ENCODE assay signal across 9 mouse cellular contexts in the genomic region with DNA sequence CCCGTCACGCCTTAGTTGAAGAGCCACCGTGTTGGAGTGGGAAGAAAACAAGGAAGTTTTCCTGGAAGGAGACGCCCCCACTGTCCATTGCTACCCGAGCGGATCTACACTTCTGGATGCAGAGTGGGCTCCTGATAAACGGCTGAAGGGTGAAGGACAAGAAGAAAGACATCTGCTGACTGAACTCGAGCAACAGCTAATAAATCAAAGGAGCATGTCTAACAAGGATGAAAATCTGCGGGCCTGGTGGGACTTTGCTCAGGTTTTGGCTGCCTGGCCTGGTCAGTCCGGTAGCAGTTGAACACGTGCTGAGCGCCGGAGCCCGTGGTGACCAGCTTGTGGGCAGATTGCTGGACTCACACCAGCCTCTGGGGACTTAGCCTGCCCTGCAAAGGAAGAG. TPM values are rescaled to one million over a fixed set of nuclear protein-coding genes. Genes with fewer than 3 reads are reported as not detected.
DNase-seq lines count a peak whose midpoint lies in the region; ATAC-seq and TF ChIP-seq lines count a peak whose summit lies in the region.
"Had no signal": no experiment of that assay in that cellular context is flagged by ENCODE, and none has a peak within 500 bp of the region (broad histone marks: within the 10 kb centered on the region; RNA-seq: fewer than 3 reads in every experiment).

No protein-coding gene starts in this region.

- no peak for ATAC-seq in heart, embryonic 16.5 days (replicated peaks; ENCODE audit: extremely low read depth, insufficient read depth, low FRiP score)
- ATAC-seq in embryonic facial prominence, embryonic 12.5 days (ENCODE audit: insufficient number of reproducible peaks, insufficient read depth, low FRiP score, low TSS enrichment) = no peak
- ATAC-seq in midbrain, embryonic 16.5 days = no peak
- ATAC-seq in erythroblast, adult 5-6 weeks (replicated peaks; ENCODE audit: low FRiP score, poor library complexity, severe bottlenecking) = no peak

- no peak overlapping the region for H3K4me3 ChIP-seq in heart, embryonic 16.5 days (ENCODE audit: low read length)
- no peak overlapping the region for H3K4me3 ChIP-seq in embryonic facial prominence, embryonic 12.5 days
- H3K4me3 ChIP-seq in midbrain, embryonic 16.5 days (ENCODE audit: low read depth, low read length) = no peak overlapping the region
- H3K4me3 ChIP-seq in gastrocnemius, adult 2 months = no peak overlapping the region

- H3K4me2 ChIP-seq in heart, embryonic 16.5 days (ENCODE audit: low read depth, low read length) = peak overlapping the region; percentile 52
- peak overlapping the region; percentile 37; the same call in 1 of the 2 replicates for H3K4me2 ChIP-seq in embryonic facial prominence, embryonic 12.5 days (replicated peaks)
- peak overlapping the region; percentile 45; the same call in 1 of the 2 replicates for H3K4me2 ChIP-seq in midbrain, embryonic 16.5 days (ENCODE audit: low read length)

- WGBS in heart, embryonic 16.5 days = 53% methylated on average over 14 of the region's 14 CpGs
- WGBS in embryonic facial prominence, embryonic 12.5 days = 62% methylated on average over 14 of the region's 14 CpGs
- 64% methylated on average over 14 of the region's 14 CpGs for WGBS in midbrain, embryonic 16.5 days

- H3K9me3 ChIP-seq in heart, embryonic 16.5 days (replicated peaks; ENCODE audit: control insufficient read depth, low read length) = no peaks in the 10 kb centered on the region
- no peaks in the 10 kb centered on the region for H3K9me3 ChIP-seq in embryonic facial prominence, embryonic 12.5 days
- no peaks in the 10 kb centered on the region for H3K9me3 ChIP-seq in midbrain, embryonic 16.5 days (replicated peaks; ENCODE audit: control insufficient read depth, low read length, poor library complexity, severe bottlenecking)

- 0 out of 2 replicates have a peak, but pooled peaks cover 3% of the 10 kb centered on the region for H3K27me3 ChIP-seq in heart, embryonic 16.5 days (ENCODE audit: control insufficient read depth, insufficient read depth, low read length)
- no peaks in the 10 kb centered on the region for H3K27me3 ChIP-seq in embryonic facial prominence, embryonic 12.5 days
- no peaks in the 10 kb centered on the region for H3K27me3 ChIP-seq in midbrain, embryonic 16.5 days (ENCODE audit: control insufficient read depth, insufficient read depth, low read depth, low read length)

- no peaks in the 10 kb centered on the region for H3K36me3 ChIP-seq in heart, embryonic 16.5 days (ENCODE audit: control insufficient read depth, insufficient read depth)
- no peaks in the 10 kb centered on the region for H3K36me3 ChIP-seq in embryonic facial prominence, embryonic 12.5 days
- no peaks in the 10 kb centered on the region for H3K36me3 ChIP-seq in midbrain, embryonic 16.5 days (ENCODE audit: control insufficient read depth, insufficient read depth, low read length)

- no peak overlapping the region for H3K27ac ChIP-seq in heart, embryonic 16.5 days (ENCODE audit: low read length)
- no peak overlapping the region for H3K27ac ChIP-seq in embryonic facial prominence, embryonic 12.5 days
- no peak overlapping the region for H3K27ac ChIP-seq in midbrain, embryonic 16.5 days (ENCODE audit: low read length)
- no peak overlapping the region for H3K27ac ChIP-seq in gastrocnemius, adult 2 months

- intact Hi-C loops in gastrocnemius, adult 2 months (cut with DNase I) = no loop called here

- peak overlapping the region; percentile 30; the same call in 1 of the 2 replicates for H3K9ac ChIP-seq in heart, embryonic 16.5 days (ENCODE audit: low read length)
- no peak overlapping the region for H3K9ac ChIP-seq in embryonic facial prominence, embryonic 12.5 days
- H3K9ac ChIP-seq in midbrain, embryonic 16.5 days (ENCODE audit: low read depth, low read length) = no peak overlapping the region

- 0 out of 2 replicates have a peak, but pooled peaks cover 3% of the 10 kb centered on the region for H3K4me1 ChIP-seq in heart, embryonic 16.5 days (ENCODE audit: control insufficient read depth, insufficient read depth, low read length)
- H3K4me1 ChIP-seq in embryonic facial prominence, embryonic 12.5 days = 0 out of 2 replicates have a peak, but pooled peaks cover 9% of the 10 kb centered on the region
- H3K4me1 ChIP-seq in midbrain, embryonic 16.5 days (ENCODE audit: control insufficient read depth, insufficient read depth, low read length) = no peaks in the 10 kb centered on the region

- DNase-seq in heart, adult 11 months = no peak
- peak; percentile 80 to 85 for DNase-seq in kidney, adult 8-10 months
- DNase-seq in gastrocnemius, adult 2 months = no peak
- DNase-seq in spleen, adult 18-20 months = no peak

- TF ChIP-seq CTCF in gastrocnemius, adult 2 months (IDR thresholded peaks at IDR 0.05) = no peak

RNA-seq across cellular contexts. Expression of gene Slc2a5, which starts 0.6 kb away (rescaled TPM):
- 0.49 and 0.77 TPM in 2 replicates for polyA plus RNA-seq in heart, embryonic 16.5 days (2015; fragmentation: Nextera tagmentation; extraction: Ambion mirVana)
- polyA plus RNA-seq in embryonic facial prominence, embryonic 12.5 days (2016; fragmentation: Nextera tagmentation; extraction: Ambion mirVana) = 1.0 and 1.3 TPM in 2 replicates
- 2.1 and 2.9 TPM in 2 replicates for polyA plus RNA-seq in midbrain, embryonic 16.5 days (2015; fragmentation: Nextera tagmentation; extraction: Ambion mirVana)
- total RNA-seq in gastrocnemius, adult 2 months (2021) = not detected
- total RNA-seq in erythroblast, adult 5-6 weeks (2015; ENCODE audit: low replicate concordance) = not detected in 2 replicates
- total RNA-seq in erythroblast, adult 5-6 weeks (2017; ENCODE audit: low replicate concordance) = not detected in 2 replicates
- total RNA-seq: common myeloid progenitor, adult 5-6 weeks had no signal

RNA-seq across cellular contexts. Expression of gene Slc2a7, which starts 29.1 kb away (rescaled TPM):
- not detected in 2 replicates for polyA plus RNA-seq in heart, embryonic 16.5 days (2015; fragmentation: Nextera tagmentation; extraction: Ambion mirVana)
- polyA plus RNA-seq in embryonic facial prominence, embryonic 12.5 days (2016; fragmentation: Nextera tagmentation; extraction: Ambion mirVana) = not detected in 2 replicates
- polyA plus RNA-seq in midbrain, embryonic 16.5 days (2015; fragmentation: Nextera tagmentation; extraction: Ambion mirVana) = not detected in 2 replicates
- total RNA-seq in gastrocnemius, adult 2 months (2021) = not detected
- not detected in 2 replicates for total RNA-seq in erythroblast, adult 5-6 weeks (2015; ENCODE audit: low replicate concordance)
- total RNA-seq in erythroblast, adult 5-6 weeks (2017; ENCODE audit: low replicate concordance) = not detected in 2 replicates
- total RNA-seq: common myeloid progenitor, adult 5-6 weeks had no signal

RNA-seq across cellular contexts. Expression of gene Gpr157, which starts 32.5 kb away (rescaled TPM):
- 4.3 and 4.5 TPM in 2 replicates for polyA plus RNA-seq in heart, embryonic 16.5 days (2015; fragmentation: Nextera tagmentation; extraction: Ambion mirVana)
- 0.75 and 1.1 TPM in 2 replicates for polyA plus RNA-seq in embryonic facial prominence, embryonic 12.5 days (2016; fragmentation: Nextera tagmentation; extraction: Ambion mirVana)
- polyA plus RNA-seq in midbrain, embryonic 16.5 days (2015; fragmentation: Nextera tagmentation; extraction: Ambion mirVana) = 0.26 and 0.34 TPM in 2 replicates
- 10 to 100 TPM; 41.7 to 51.3 TPM for total RNA-seq in gastrocnemius, adult 2 months (2021)
- 0.19 and 2.1 TPM in 2 replicates for total RNA-seq in erythroblast, adult 5-6 weeks (2015; ENCODE audit: low replicate concordance)
- 0.43 and 0.98 TPM in 2 replicates for total RNA-seq in erythroblast, adult 5-6 weeks (2017; ENCODE audit: low replicate concordance)

Comparison
In these comparisons a context has a peak if more than half of its experiments do, and no peak if none do; other contexts are left out.
1. DNase-seq: peak in kidney, adult 8-10 months (2 of 2); none in heart, adult 11 months (single experiment), gastrocnemius, adult 2 months (single experiment) and spleen, adult 18-20 months (0 of 2).
2. Peak in every context shown above with its lines, with median percentiles within 50 percentile points of each other: H3K4me2 ChIP-seq.